34 mouse cellular contexts compared by ENCODE assay signal in the genomic region with DNA sequence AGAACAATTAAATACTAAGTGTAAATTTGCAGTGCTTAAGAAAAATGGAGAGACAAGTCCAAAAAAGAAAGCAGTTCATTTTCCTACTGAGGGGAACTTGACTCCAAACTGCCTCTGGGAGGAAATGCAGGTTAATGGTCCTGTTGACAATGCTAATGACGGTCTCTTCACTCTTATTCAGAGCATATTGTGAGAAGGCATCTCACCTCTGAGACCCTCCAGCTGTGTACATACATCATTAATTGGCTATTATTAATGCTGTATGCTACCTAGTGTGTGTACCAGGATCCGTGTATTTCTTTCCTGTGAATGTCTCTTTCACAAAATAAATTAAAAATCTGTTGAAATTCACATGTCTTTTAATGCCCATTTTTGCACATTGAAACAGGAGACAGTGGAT. TPM values are rescaled to one million over a fixed set of nuclear protein-coding genes. Genes with fewer than 3 reads are reported as not detected.
"Had no signal": no experiment of that assay in that cellular context is flagged by ENCODE, and none has a peak within 500 bp of the region (broad histone marks: within the 10 kb centered on the region; RNA-seq: fewer than 3 reads in every experiment).

No protein-coding gene starts in this region.

- DNase-seq: heart, adult 2 months; heart, postnatal 10 days; heart, postnatal 14 days; heart, postnatal 36 days; heart, postnatal 4 days; kidney, adult 11 months; kidney, adult 18-20 months; kidney, adult 2 months; kidney, adult 8-10 months; kidney, adult 9 months; kidney, postnatal 10 days; kidney, postnatal 25 days; kidney, postnatal 4 days; layer of hippocampus, adult 9-11 months; layer of hippocampus, postnatal 36 days had no signal

- ATAC-seq: hindbrain, embryonic 16.5 days; hindbrain, postnatal 0 days; inflammation-experienced regulatory T-cells, adult 6 months; intestine, embryonic 15.5 days; intestine, embryonic 16.5 days; intestine, postnatal 0 days had no signal

- H3K4me1 ChIP-seq: heart, embryonic 10.5 days; heart, embryonic 12.5 days; heart, embryonic 13.5 days; heart, embryonic 15.5 days; hindbrain, embryonic 10.5 days; hindbrain, embryonic 12.5 days; hindbrain, embryonic 13.5 days; hindbrain, embryonic 15.5 days; intestine, embryonic 15.5 days had no signal

- H3K36me3 ChIP-seq: heart, embryonic 10.5 days; heart, embryonic 12.5 days; heart, embryonic 13.5 days; heart, embryonic 15.5 days; hindbrain, embryonic 10.5 days; hindbrain, embryonic 12.5 days; hindbrain, embryonic 13.5 days; hindbrain, embryonic 15.5 days; intestine, embryonic 15.5 days had no signal

- H3K4me2 ChIP-seq: heart, embryonic 11.5 days; heart, embryonic 12.5 days; heart, embryonic 13.5 days; heart, embryonic 15.5 days; hindbrain, embryonic 12.5 days; hindbrain, embryonic 13.5 days; hindbrain, embryonic 14.5 days; hindbrain, embryonic 15.5 days; intestine, embryonic 15.5 days had no signal

- H3K27me3 ChIP-seq: heart, embryonic 12.5 days; heart, embryonic 13.5 days; heart, embryonic 15.5 days; hindbrain, embryonic 12.5 days; hindbrain, embryonic 13.5 days; hindbrain, embryonic 15.5 days; intestine, embryonic 15.5 days had no signal

- H3K27ac ChIP-seq: heart, adult 2 months; heart, embryonic 10.5 days; heart, embryonic 13.5 days; heart, embryonic 15.5 days; hindbrain, embryonic 10.5 days; hindbrain, embryonic 12.5 days; hindbrain, embryonic 13.5 days; hindbrain, embryonic 14.5 days; hindbrain, embryonic 15.5 days; hindbrain, postnatal 0 days; intestine, embryonic 15.5 days; layer of hippocampus, adult 2 months; left cerebral cortex, adult 2 months had no signal

- H3K9ac ChIP-seq: heart, embryonic 12.5 days; heart, embryonic 13.5 days; heart, embryonic 15.5 days; hindbrain, embryonic 12.5 days; hindbrain, embryonic 13.5 days; hindbrain, embryonic 14.5 days; hindbrain, embryonic 15.5 days; intestine, embryonic 15.5 days had no signal

- H3K4me3 ChIP-seq: heart, adult 2 months; heart, embryonic 10.5 days; heart, embryonic 12.5 days; heart, embryonic 13.5 days; heart, embryonic 15.5 days; hindbrain, embryonic 10.5 days; hindbrain, embryonic 12.5 days; hindbrain, embryonic 13.5 days; hindbrain, embryonic 15.5 days; intestine, embryonic 15.5 days; layer of hippocampus, adult 2 months; left cerebral cortex, adult 2 months had no signal

- H3K9me3 ChIP-seq: heart, embryonic 10.5 days; heart, embryonic 12.5 days; heart, embryonic 15.5 days; hindbrain, embryonic 10.5 days; hindbrain, embryonic 12.5 days; hindbrain, embryonic 13.5 days; hindbrain, embryonic 15.5 days; intestine, embryonic 15.5 days had no signal

RNA-seq across cellular contexts. Expression of a gene that starts 47.5 kb away (rescaled TPM):
- polyA plus RNA-seq: large intestine, adult 2 months had no signal
